Mouse (Mus musculus) CH12.LX (cell line): ENCODE results near the gene Crat. TPM values are rescaled to one million over a fixed set of nuclear protein-coding genes. Genes with fewer than 3 reads are reported as not detected.

ENCODE experiments used
- DNase-seq: peaks from one replicate; pipeline ENCODE4 v3.0.0-alpha.2; 2013; ENCODE audit errors: extremely low read depth
- H3K27ac ChIP-seq: 2 replicates; pipeline ENCODE4 v1.5.1; 2012; ENCODE audit warnings: low read depth, mild to moderate bottlenecking, control low read depth, moderate library complexity; ENCODE audit not compliant: insufficient read depth
- H3K27me3 ChIP-seq: replicated peaks from 2 replicates; pipeline ENCODE3; 2012; ENCODE audit warnings: inconsistent platforms
- H3K36me3 ChIP-seq, 2 experiments: replicated peaks in 1 of 2; 2 replicates each; pipeline versions ENCODE3 to v1.6.1; 2012; ENCODE audit warnings: inconsistent platforms in 1 of 2, low read length in 1 of 2, mild to moderate bottlenecking in 1 of 2, mixed read lengths in 1 of 2, moderate library complexity in 1 of 2; ENCODE audit not compliant: control insufficient read depth in 1 of 2, insufficient read depth in 1 of 2
- H3K4me1 ChIP-seq, 2 experiments: 2 replicates each; pipeline ENCODE4 v1.6.1; 2012; ENCODE audit warnings: inconsistent platforms in 1 of 2, moderate library complexity in 1 of 2; ENCODE audit not compliant: insufficient read depth in 2 of 2, control insufficient read depth in 1 of 2
- H3K4me2 ChIP-seq: 2 replicates; pipeline ENCODE4 v1.6.1; 2012; ENCODE audit warnings: low read depth, mild to moderate bottlenecking, control low read depth; ENCODE audit not compliant: poor library complexity, insufficient read depth, severe bottlenecking
- H3K4me3 ChIP-seq, 3 experiments: fragments of 150-350 bp in 1 of 3; sonication (generic) in 1 of 3; replicated peaks in 1 of 3; 2 replicates each; pipeline versions ENCODE3 to v1.5.1; 2011 to 2012; ENCODE audit warnings: low read depth in 2 of 3, low read length in 2 of 3, mild to moderate bottlenecking in 2 of 3, moderate library complexity in 2 of 3, control low read depth in 1 of 3, improper control_type of control experiment in 1 of 3, inconsistent platforms in 1 of 3, mixed read lengths in 1 of 3; ENCODE audit not compliant: poor library complexity in 1 of 3
- H3K79me2 ChIP-seq: replicated peaks from 2 replicates; pipeline ENCODE4 v1.6.1; 2012; ENCODE audit warnings: mild to moderate bottlenecking, moderate library complexity; ENCODE audit not compliant: control insufficient read depth, poor library complexity, insufficient read depth, severe bottlenecking; ENCODE audit errors: extremely low read depth
- H3K9ac ChIP-seq: 2 replicates; pipeline ENCODE4 v1.6.1; 2012; ENCODE audit warnings: low read depth, mild to moderate bottlenecking, control low read depth, moderate library complexity; ENCODE audit not compliant: insufficient read depth
- H3K9me3 ChIP-seq: replicated peaks from 2 replicates; pipeline ENCODE3; 2012; ENCODE audit warnings: low read length, inconsistent platforms, mixed read lengths
- CHD2 ChIP-seq: IDR thresholded peaks from 2 replicates; pipeline ENCODE4 v1.6.1; 2011; ENCODE audit warnings: low read length, improper control_type of control experiment
- EP300 ChIP-seq: IDR thresholded peaks from 2 replicates; pipeline ENCODE4 v1.6.1; 2011; ENCODE audit warnings: low read length, improper control_type of control experiment
- GABPA ChIP-seq: IDR thresholded peaks from 2 replicates; pipeline ENCODE4 v1.6.1; 2012; ENCODE audit warnings: low read depth, low read length, improper control_type of control experiment, inconsistent platforms; ENCODE audit not compliant: insufficient replicate concordance
- HCFC1 ChIP-seq: IDR thresholded peaks from 2 replicates; pipeline ENCODE4 v1.6.1; 2012; ENCODE audit warnings: low read depth, mild to moderate bottlenecking, inconsistent platforms, low read length, improper control_type of control experiment
- IRF4 ChIP-seq: IDR thresholded peaks from 2 replicates; pipeline ENCODE4 v1.6.1; 2014; ENCODE audit warnings: low read depth, mild to moderate bottlenecking, inconsistent platforms, low read length, improper control_type of control experiment
- JUN ChIP-seq: IDR thresholded peaks from 2 replicates; pipeline ENCODE4 v1.6.1; 2011; ENCODE audit warnings: low read depth, mild to moderate bottlenecking, low read length, improper control_type of control experiment, moderate library complexity; ENCODE audit not compliant: insufficient read depth
- KAT2A ChIP-seq: IDR thresholded peaks from 2 replicates; pipeline ENCODE4 v1.6.1; 2012; ENCODE audit warnings: low read length, improper control_type of control experiment, inconsistent platforms; ENCODE audit not compliant: insufficient replicate concordance
- MAX ChIP-seq: IDR thresholded peaks from 2 replicates; pipeline ENCODE4 v1.6.1; 2011; ENCODE audit warnings: low read length, improper control_type of control experiment
- MAZ ChIP-seq: IDR thresholded peaks from 2 replicates; pipeline ENCODE4 v1.6.1; 2012; ENCODE audit warnings: low read depth, mild to moderate bottlenecking, inconsistent platforms, low read length, improper control_type of control experiment, moderate library complexity
- MYC ChIP-seq: IDR thresholded peaks from 2 replicates; pipeline ENCODE4 v1.6.1; 2011; ENCODE audit warnings: low read depth, mild to moderate bottlenecking, improper control_type of control experiment, low read length
- NELFE ChIP-seq: IDR thresholded peaks from 2 replicates; pipeline ENCODE4 v1.6.1; 2011; ENCODE audit warnings: low read depth, low read length, improper control_type of control experiment
- NRF1 ChIP-seq: IDR thresholded peaks from 2 replicates; pipeline ENCODE4 v1.6.1; 2014; ENCODE audit warnings: low read depth, mild to moderate bottlenecking, inconsistent platforms, low read length, improper control_type of control experiment, moderate library complexity
- PAX5 ChIP-seq: IDR thresholded peaks from 2 replicates; pipeline ENCODE4 v1.6.1; 2012; ENCODE audit warnings: low read length, inconsistent platforms, mixed read lengths
- RAD21 ChIP-seq: IDR thresholded peaks from 2 replicates; pipeline ENCODE4 v1.6.1; 2011; ENCODE audit warnings: low read depth, mild to moderate bottlenecking, low read length, improper control_type of control experiment, moderate library complexity
- RCOR1 ChIP-seq: conservative IDR thresholded peaks from 2 replicates; pipeline ENCODE4 v1.6.1; 2012; ENCODE audit warnings: low read depth, mild to moderate bottlenecking, inconsistent platforms, low read length, improper control_type of control experiment
- TCF12 ChIP-seq: IDR thresholded peaks from 2 replicates; pipeline ENCODE4 v1.6.1; 2014; ENCODE audit warnings: low read depth, mild to moderate bottlenecking, inconsistent platforms, low read length, improper control_type of control experiment
- UBTF ChIP-seq: IDR thresholded peaks from 2 replicates; pipeline ENCODE4 v1.6.1; 2012; ENCODE audit warnings: low read depth, mild to moderate bottlenecking, inconsistent platforms, low read length, improper control_type of control experiment, moderate library complexity
- USF1 ChIP-seq: IDR thresholded peaks from 2 replicates; pipeline ENCODE4 v1.6.1; 2014; ENCODE audit warnings: low read depth, mild to moderate bottlenecking, inconsistent platforms, low read length, improper control_type of control experiment
- ZC3H11A ChIP-seq: IDR thresholded peaks from 2 replicates; pipeline ENCODE4 v1.6.1; 2012; ENCODE audit warnings: low read depth, mild to moderate bottlenecking, inconsistent platforms, low read length, improper control_type of control experiment
- dilution Hi-C: fragments of 300-500 bp; cut with MboI; formaldehyde crosslinking; loops from 2 replicates; pipeline ENCODE4 v1.14.3; 2020; ENCODE audit warnings: low sequenced_read_pairs; ENCODE audit not compliant: extremely low pct_unique_long_range_greater_than_20kb, extremely low pct_ligation_motif_present
- in situ Hi-C: fragments of 300-500 bp; cut with MboI; formaldehyde crosslinking; loops from 3 replicates; pipeline ENCODE4 v1.14.3; 2019; ENCODE audit warnings: low sequenced_read_pairs, low pct_ligation_motif_present, low pct_unique_long_range_greater_than_20kb, mixed read lengths
- polyA plus RNA-seq: library from polyadenylated mRNA; unstranded; fragments of >175 nt; gene quantifications from 2 replicates; pipeline ENCODE4 v1.2.1, GENCODE M21; 2012; ENCODE audit warnings: low read depth; ENCODE audit not compliant: insufficient read length
- total RNA-seq, 2 experiments: library from RNA; depleted of rRNA; stranded (reverse); fragments of 300-350 nt in 1 of 2; fragments of >200 nt in 1 of 2; gene quantifications; 2 replicates each; pipeline ENCODE4 v1.2.3; 2012 to 2014

Gene Crat
- total and polyA plus RNA-seq, 3 experiments = 1.7 to 4.5 (median 4.2) TPM

GRCm38 (mm10) chr2:30366203-30366602, 49.4 kb downstream of the Crat start:
- TF ChIP-seq NELFE = no peak
- no peak for TF ChIP-seq KAT2A
- TF ChIP-seq NRF1 = no peak
- TF ChIP-seq TCF12 = no peak
- TF ChIP-seq RCOR1 = no peak
- no peak for TF ChIP-seq USF1
- no peak for TF ChIP-seq UBTF
- no peak for TF ChIP-seq ZC3H11A
- TF ChIP-seq MAX = no peak
- Histone ChIP-seq H3K27ac (no peak overlapping the region), H3K79me2 (no peaks in the 10 kb centered on the region), H3K4me1 (peaks cover 10 to 17% of the 10 kb centered on the region in 2 experiments; a peak in 3 of 4 replicates), H3K4me2 (no peak overlapping the region), H3K4me3 (no peak overlapping the region), H3K9me3 (peaks cover 6% of the 10 kb centered on the region), H3K9ac (no peak overlapping the region), H3K36me3 (peaks cover 29 to 49% of the 10 kb centered on the region in 2 experiments), H3K27me3 (no peaks in the 10 kb centered on the region)
- dilution Hi-C loops = no loop called here
- no peak for DNase-seq
- in situ Hi-C loops = no loop called here

GRCm38 (mm10) chr2:30365281-30366069, 50.1 kb downstream of the Crat start:
- Histone ChIP-seq H3K36me3 (peaks cover 24 to 41% of the 10 kb centered on the region in 2 experiments), H3K27ac (no peak overlapping the region), H3K4me1 (peaks cover 10 to 17% of the 10 kb centered on the region in 2 experiments; a peak in 3 of 4 replicates), H3K27me3 (no peaks in the 10 kb centered on the region), H3K4me2 (0 out of 2 replicates have a peak overlapping the region, but pooled peaks have one; percentile 52)
- dilution Hi-C loops = no loop called here
- in situ Hi-C loops = no loop called here
- TF ChIP-seq EP300 = no peak
- no peak for TF ChIP-seq CHD2
- TF ChIP-seq MAZ = no peak
- TF ChIP-seq NRF1 = no peak
- TF ChIP-seq PAX5 = no peak
- TF ChIP-seq JUN = no peak
- no peak for TF ChIP-seq RAD21
- TF ChIP-seq IRF4 = no peak
- no peak for TF ChIP-seq RCOR1
- no peak for TF ChIP-seq HCFC1
- TF ChIP-seq GABPA = no peak
- TF ChIP-seq MYC = no peak
- TF ChIP-seq, all 38 proteins: peak for 0
- H3K79me2 ChIP-seq = no peaks in the 10 kb centered on the region
- H3K9me3 ChIP-seq = peaks cover 6% of the 10 kb centered on the region
- H3K9ac ChIP-seq = no peak overlapping the region
- no peak for DNase-seq
- H3K4me3 ChIP-seq = no peak overlapping the region
